Mouse (Mus musculus): ENCODE data around the gene Rnd3. TPM values are rescaled to one million over a fixed set of nuclear protein-coding genes. Genes with fewer than 3 reads are reported as not detected.

The Rnd3 gene
- polyA plus RNA-seq, 1 experiment: 9.9 TPM

- no peaks in the 10 kb centered on the region; the same call in 1 of the 2 replicates for H3K4me1 ChIP-seq (ENCODE audit: control insufficient read depth, insufficient read depth, low read length)
- WGBS: 74% methylated on average over 8 of the region's 8 CpGs
- TF ChIP-seq POLR2A (IDR thresholded peaks at IDR 0.05; ENCODE audit: borderline replicate concordance, control insufficient read depth, low read depth, low read length) (no peak), CTCF (IDR thresholded peaks at IDR 0.05; ENCODE audit: control insufficient read depth, insufficient read depth, low read length) (no peak)
- H3K4me3 ChIP-seq (replicated peaks; ENCODE audit: control insufficient read depth, low read depth, low read length): no peak overlapping the region
- H3K27ac ChIP-seq (ENCODE audit: control insufficient read depth, insufficient read depth, low read depth, low read length, poor library complexity): no peak overlapping the region
Measured at GRCm38 (mm10) chr2:51140486-51140885, 8.4 kb downstream of the Rnd3 start.

GRCm38 (mm10) chr2:51139912-51140446 lies 8.9 kb downstream of the Rnd3 start:
- TF ChIP-seq CTCF (IDR thresholded peaks at IDR 0.05; ENCODE audit: control insufficient read depth, insufficient read depth, low read length) (no peak), POLR2A (IDR thresholded peaks at IDR 0.05; ENCODE audit: borderline replicate concordance, control insufficient read depth, low read depth, low read length) (no peak)
- H3K4me1 ChIP-seq (ENCODE audit: control insufficient read depth, insufficient read depth, low read length): no peaks in the 10 kb centered on the region; the same call in 1 of the 2 replicates
- no peak overlapping the region for H3K4me3 ChIP-seq (replicated peaks; ENCODE audit: control insufficient read depth, low read depth, low read length)
- H3K27ac ChIP-seq (ENCODE audit: control insufficient read depth, insufficient read depth, low read depth, low read length, poor library complexity): no peak overlapping the region
- 76% methylated on average over 6 of the region's 6 CpGs for WGBS

GRCm38 (mm10) chr2:51139218-51139911 lies 9.5 kb downstream of the Rnd3 start:
- 72% methylated on average over 5 of the region's 5 CpGs for WGBS
- Histone ChIP-seq H3K27ac (ENCODE audit: control insufficient read depth, insufficient read depth, low read depth, low read length, poor library complexity) (no peak overlapping the region), H3K4me3 (replicated peaks; ENCODE audit: control insufficient read depth, low read depth, low read length) (no peak overlapping the region), H3K4me1 (ENCODE audit: control insufficient read depth, insufficient read depth, low read length) (no peaks in the 10 kb centered on the region; the same call in 1 of the 2 replicates)
- no peak for TF ChIP-seq POLR2A (IDR thresholded peaks at IDR 0.05; ENCODE audit: borderline replicate concordance, control insufficient read depth, low read depth, low read length)
- no peak for TF ChIP-seq CTCF (IDR thresholded peaks at IDR 0.05; ENCODE audit: control insufficient read depth, insufficient read depth, low read length)

- Histone ChIP-seq H3K4me1 (ENCODE audit: control insufficient read depth, insufficient read depth, low read length) (no peaks in the 10 kb centered on the region; the same call in 1 of the 2 replicates), H3K27ac (ENCODE audit: control insufficient read depth, insufficient read depth, low read depth, low read length, poor library complexity) (no peak overlapping the region), H3K4me3 (replicated peaks; ENCODE audit: control insufficient read depth, low read depth, low read length) (no peak overlapping the region)
- 82% methylated on average over 4 of the region's 4 CpGs for WGBS
- TF ChIP-seq POLR2A (IDR thresholded peaks at IDR 0.05; ENCODE audit: borderline replicate concordance, control insufficient read depth, low read depth, low read length) (no peak), CTCF (IDR thresholded peaks at IDR 0.05; ENCODE audit: control insufficient read depth, insufficient read depth, low read length) (no peak)
Measured at GRCm38 (mm10) chr2:51137726-51138125, 11.2 kb downstream of the Rnd3 start.

- Histone ChIP-seq H3K4me3 (replicated peaks; ENCODE audit: control insufficient read depth, low read depth, low read length) (no peak overlapping the region), H3K4me1 (ENCODE audit: control insufficient read depth, insufficient read depth, low read length) (no peaks in the 10 kb centered on the region), H3K27ac (ENCODE audit: control insufficient read depth, insufficient read depth, low read depth, low read length, poor library complexity) (no peak overlapping the region)
- no peak for TF ChIP-seq CTCF (IDR thresholded peaks at IDR 0.05; ENCODE audit: control insufficient read depth, insufficient read depth, low read length)
- TF ChIP-seq POLR2A (IDR thresholded peaks at IDR 0.05; ENCODE audit: borderline replicate concordance, control insufficient read depth, low read depth, low read length): no peak
- 88% methylated on average over 20 of the region's 20 CpGs for WGBS
Measured at GRCm38 (mm10) chr2:51132181-51132580, 16.7 kb downstream of the Rnd3 start.

- TF ChIP-seq POLR2A (IDR thresholded peaks at IDR 0.05; ENCODE audit: borderline replicate concordance, control insufficient read depth, low read depth, low read length) (no peak), CTCF (IDR thresholded peaks at IDR 0.05; ENCODE audit: control insufficient read depth, insufficient read depth, low read length) (no peak)
- 84% methylated on average over 4 of the region's 4 CpGs for WGBS
- Histone ChIP-seq H3K27ac (ENCODE audit: control insufficient read depth, insufficient read depth, low read depth, low read length, poor library complexity) (no peak overlapping the region), H3K4me3 (replicated peaks; ENCODE audit: control insufficient read depth, low read depth, low read length) (no peak overlapping the region), H3K4me1 (ENCODE audit: control insufficient read depth, insufficient read depth, low read length) (no peaks in the 10 kb centered on the region)
Measured at GRCm38 (mm10) chr2:51128090-51128489, 20.8 kb downstream of the Rnd3 start.

- no peak overlapping the region for H3K27ac ChIP-seq (ENCODE audit: control insufficient read depth, insufficient read depth, low read depth, low read length, poor library complexity)
Measured at GRCm38 (mm10) chr2:51110271-51110670, 38.6 kb downstream of the Rnd3 start.

GRCm38 (mm10) chr2:51108631-51109030 lies 40.3 kb downstream of the Rnd3 start:
- H3K27ac ChIP-seq (ENCODE audit: control insufficient read depth, insufficient read depth, low read depth, low read length, poor library complexity): no peak overlapping the region
- no peaks in the 10 kb centered on the region for H3K4me1 ChIP-seq (ENCODE audit: control insufficient read depth, insufficient read depth, low read length)
- no peak for TF ChIP-seq CTCF (IDR thresholded peaks at IDR 0.05; ENCODE audit: control insufficient read depth, insufficient read depth, low read length)
- H3K4me3 ChIP-seq (replicated peaks; ENCODE audit: control insufficient read depth, low read depth, low read length): no peak overlapping the region
- 11% methylated on average over 5 of the region's 5 CpGs for WGBS

More at GRCm38 (mm10) chr2:51110271-51110670, 38.6 kb downstream of the Rnd3 start:
- no peak overlapping the region for H3K4me3 ChIP-seq (replicated peaks; ENCODE audit: control insufficient read depth, low read depth, low read length)
- no peaks in the 10 kb centered on the region for H3K4me1 ChIP-seq (ENCODE audit: control insufficient read depth, insufficient read depth, low read length)
- no peak for TF ChIP-seq CTCF (IDR thresholded peaks at IDR 0.05; ENCODE audit: control insufficient read depth, insufficient read depth, low read length)
- no peak for TF ChIP-seq POLR2A (IDR thresholded peaks at IDR 0.05; ENCODE audit: borderline replicate concordance, control insufficient read depth, low read depth, low read length)
- WGBS: 20% methylated on average over 2 of the region's 2 CpGs

All from bone marrow, adult 2 months (tissue).